Mouse (Mus musculus) lung, embryonic 16.5 days (tissue): Measurements from ENCODE around the gene Itga6. TPM values are rescaled to one million over a fixed set of nuclear protein-coding genes. Genes with fewer than 3 reads are reported as not detected.

ENCODE experiments used
- ATAC-seq: fragments of 200-750 bp; cut with Nextera tagmentation; 2 replicates; pipeline ENCODE4 v1.8.0; 2017; ENCODE audit warnings: low read depth, mild to moderate bottlenecking, moderate library complexity
- H3K27ac ChIP-seq: fragments of 300-500 bp; sonication (generic); 2 replicates; pipeline ENCODE4 v1.5.1; 2014; ENCODE audit warnings: mild to moderate bottlenecking, control low read depth, low read length
- H3K27me3 ChIP-seq: fragments of 300-500 bp; sonication (generic); 2 replicates; pipeline ENCODE4 v1.6.1; 2014; ENCODE audit warnings: low read depth, low read length, mixed read lengths; ENCODE audit not compliant: control insufficient read depth, insufficient read depth
- H3K36me3 ChIP-seq: fragments of 300-500 bp; sonication (generic); 2 replicates; pipeline ENCODE4 v1.6.1; 2014; ENCODE audit warnings: low read length; ENCODE audit not compliant: control insufficient read depth, insufficient read depth
- H3K4me1 ChIP-seq: fragments of 300-500 bp; sonication (generic); replicated peaks from 2 replicates; pipeline ENCODE4 v1.6.1; 2014; ENCODE audit warnings: low read length, mixed read lengths; ENCODE audit not compliant: control insufficient read depth, insufficient read depth
- H3K4me2 ChIP-seq: fragments of 300-500 bp; sonication (generic); 2 replicates; pipeline ENCODE4 v1.6.1; 2014; ENCODE audit warnings: low read depth, low read length, control low read depth
- H3K4me3 ChIP-seq: fragments of 300-500 bp; sonication (generic); 2 replicates; pipeline ENCODE4 v1.5.1; 2014; ENCODE audit warnings: mild to moderate bottlenecking, low read length, control low read depth
- H3K9ac ChIP-seq: fragments of 300-500 bp; sonication (generic); 2 replicates; pipeline ENCODE4 v1.6.1; 2014; ENCODE audit warnings: low read length, control low read depth
- H3K9me3 ChIP-seq: fragments of 300-500 bp; sonication (generic); 2 replicates; pipeline ENCODE4 v1.6.1; 2016; ENCODE audit warnings: low read length; ENCODE audit not compliant: control insufficient read depth
- WGBS: fragments of 180-500 bp; shearing (Covaris S2); extraction: QIAGEN DNeasy Blood & Tissue Kit; methylation state at CpG from one replicate; pipeline ENCODE4 v1.1.7; 2014; 5-methylcytosine and 5-hydroxymethylcytosine counted together
- polyA plus RNA-seq: library from polyadenylated mRNA; unstranded; fragments of >200 nt; fragmentation: Nextera tagmentation; extraction: Ambion mirVana; gene quantifications from 2 replicates; pipeline ENCODE4 v1.2.1, GENCODE M21; 2015

Itga6 gene
- polyA plus RNA-seq, 1 experiment from 2014 or later: 79.0 TPM

DNA sequence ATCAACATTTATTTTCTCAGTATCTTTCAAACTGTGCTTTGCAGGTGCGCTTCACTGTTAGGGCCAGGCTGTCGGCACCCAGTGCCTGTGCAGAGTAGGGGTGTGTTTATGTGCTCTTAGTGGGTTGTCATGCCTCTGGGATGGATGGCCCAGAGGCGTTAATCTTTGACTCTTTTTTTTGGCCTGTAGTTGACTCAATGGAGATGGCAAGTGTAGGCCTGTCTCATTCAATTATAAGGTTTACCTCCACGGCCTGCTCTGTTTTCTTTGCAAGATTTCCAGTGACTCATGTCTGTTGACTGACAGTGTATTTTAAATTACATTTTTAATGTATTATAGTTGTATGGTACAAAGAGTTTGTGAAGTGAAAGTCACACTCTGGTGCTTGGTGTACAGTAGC, 56.7 kb downstream of the Itga6 start:
- Histone ChIP-seq H3K4me1 (peaks cover 11% of the 10 kb centered on the region; the same call in 1 of the 2 replicates), H3K27me3 (no peaks in the 10 kb centered on the region), H3K27ac (no peak overlapping the region), H3K9ac (no peak overlapping the region), H3K4me2 (no peak overlapping the region), H3K9me3 (no peaks in the 10 kb centered on the region), H3K36me3 (no peaks in the 10 kb centered on the region), H3K4me3 (no peak overlapping the region)
- no peak for ATAC-seq
- 57% methylated on average over 4 of the region's 4 CpGs for WGBS

GRCm38 (mm10) chr2:71805120-71805519, 59.7 kb downstream of the Itga6 start:
- Histone ChIP-seq H3K4me2 (no peak overlapping the region), H3K4me3 (no peak overlapping the region), H3K27me3 (no peaks in the 10 kb centered on the region), H3K9ac (no peak overlapping the region), H3K27ac (no peak overlapping the region), H3K36me3 (no peaks in the 10 kb centered on the region), H3K9me3 (no peaks in the 10 kb centered on the region), H3K4me1 (peaks cover 22% of the 10 kb centered on the region; the same call in 1 of the 2 replicates)
- ATAC-seq: no peak
- 65% methylated on average over 7 of the region's 7 CpGs for WGBS

DNA sequence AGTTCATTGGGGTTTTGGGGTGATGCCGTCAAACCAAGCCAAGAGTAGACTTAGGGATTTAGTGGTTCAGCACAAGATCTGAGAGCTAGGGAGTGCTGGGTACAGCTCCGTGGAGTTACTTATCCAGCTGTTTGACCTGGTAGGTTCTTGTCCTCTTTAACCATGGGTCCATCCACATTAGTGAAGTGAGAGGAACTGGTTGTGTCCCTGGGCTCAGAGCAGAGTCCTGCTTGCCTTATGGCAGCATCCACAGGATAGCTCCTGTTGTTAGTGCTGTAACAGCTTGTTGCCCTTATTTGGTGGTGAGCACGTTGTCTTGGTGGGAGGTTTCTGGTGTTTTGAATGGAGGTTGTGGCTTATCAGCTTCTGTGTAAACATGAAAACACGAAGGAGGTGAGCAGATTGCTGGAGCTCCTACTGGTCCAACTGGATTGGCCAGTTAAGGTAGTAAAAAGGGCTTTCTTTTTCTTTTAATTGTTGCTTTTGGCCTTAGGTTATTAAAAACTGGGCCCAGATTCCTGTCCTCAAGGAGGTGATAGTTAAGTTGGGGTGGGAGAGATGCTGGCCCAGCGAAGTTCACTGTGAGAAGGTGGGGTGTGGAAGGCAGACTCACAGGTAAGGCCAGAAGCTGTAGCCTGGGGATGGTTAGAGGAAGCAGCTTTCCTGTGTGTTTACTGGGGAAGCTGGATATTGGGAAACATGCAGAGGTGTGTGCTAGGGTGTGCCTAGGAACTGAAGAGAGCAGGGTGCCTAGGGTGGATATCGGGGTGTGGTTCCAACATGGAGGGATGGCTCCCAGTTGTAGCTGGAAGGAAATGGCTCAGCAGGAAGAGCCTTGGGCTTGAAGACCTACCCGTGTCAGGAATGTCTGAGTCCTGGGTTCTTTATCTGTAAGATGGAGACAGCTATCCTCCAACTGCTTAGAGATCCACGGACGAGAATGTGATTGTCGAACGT, 60.5 kb downstream of the Itga6 start:
- Histone ChIP-seq H3K4me1 (peaks cover 22% of the 10 kb centered on the region), H3K36me3 (no peaks in the 10 kb centered on the region), H3K9me3 (no peaks in the 10 kb centered on the region), H3K27me3 (no peaks in the 10 kb centered on the region), H3K27ac (no peak overlapping the region), H3K4me3 (no peak overlapping the region), H3K4me2 (no peak overlapping the region), H3K9ac (no peak overlapping the region)
- 41% methylated on average over 11 of the region's 11 CpGs for WGBS
- no peak for ATAC-seq

GRCm38 (mm10) chr2:71809289-71809860, 64.0 kb downstream of the Itga6 start:
- ATAC-seq: no peak
- WGBS: 56% methylated on average over 10 of the region's 10 CpGs
- no peaks in the 10 kb centered on the region for H3K36me3 ChIP-seq
- peaks cover 47% of the 10 kb centered on the region for H3K4me1 ChIP-seq
- no peak overlapping the region for H3K9ac ChIP-seq
- no peak overlapping the region for H3K27ac ChIP-seq
- H3K4me2 ChIP-seq: no peak overlapping the region
- no peak overlapping the region for H3K4me3 ChIP-seq
- H3K9me3 ChIP-seq: no peaks in the 10 kb centered on the region
- H3K27me3 ChIP-seq: no peaks in the 10 kb centered on the region

DNA sequence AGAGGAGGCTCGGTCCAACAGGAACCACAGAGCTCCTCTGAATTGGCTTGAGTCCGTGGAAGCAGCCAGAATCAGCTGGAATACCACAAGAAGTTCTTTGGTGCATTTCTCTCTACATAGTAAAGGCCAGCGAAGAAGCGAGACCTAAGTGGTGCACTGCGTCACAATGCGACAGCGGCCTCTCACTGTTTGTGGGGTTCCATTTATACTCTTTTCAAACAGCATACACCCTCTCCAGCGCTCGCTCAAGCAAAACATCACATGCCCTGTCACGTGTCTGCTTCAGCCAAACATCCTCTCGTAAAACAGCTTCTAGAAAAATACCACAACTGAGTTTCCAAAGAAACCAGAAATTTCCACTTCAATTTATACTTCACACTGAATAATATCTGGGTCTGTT, 64.6 kb downstream of the Itga6 start:
- Histone ChIP-seq H3K27me3 (no peaks in the 10 kb centered on the region), H3K9me3 (no peaks in the 10 kb centered on the region), H3K27ac (no peak overlapping the region), H3K36me3 (no peaks in the 10 kb centered on the region), H3K9ac (no peak overlapping the region), H3K4me2 (no peak overlapping the region), H3K4me1 (peaks cover 53% of the 10 kb centered on the region), H3K4me3 (no peak overlapping the region)
- no peak for ATAC-seq
- WGBS: 89% methylated on average over 11 of the region's 11 CpGs

DNA sequence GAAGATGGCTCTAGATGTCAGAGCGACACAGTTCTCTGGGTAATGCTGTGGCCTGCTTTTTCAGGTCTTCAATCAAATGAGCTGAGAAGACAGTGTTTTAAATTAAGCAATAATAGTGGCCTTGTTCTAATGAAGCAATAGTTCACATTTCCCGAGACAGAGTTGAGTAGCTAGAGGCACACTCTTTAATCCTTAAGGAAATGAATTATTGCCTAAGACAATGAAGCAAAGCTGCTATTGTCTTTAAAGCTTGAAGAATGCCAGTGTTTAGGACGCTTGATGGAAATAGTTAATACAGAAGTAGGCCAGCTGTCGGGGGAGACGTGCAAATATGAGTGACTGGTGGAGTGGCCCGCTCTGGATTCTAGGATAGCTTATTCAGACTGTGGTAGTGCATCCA, 65.5 kb downstream of the Itga6 start:
- H3K36me3 ChIP-seq: no peaks in the 10 kb centered on the region
- H3K4me1 ChIP-seq: peaks cover 58% of the 10 kb centered on the region
- H3K4me2 ChIP-seq: no peak overlapping the region
- no peaks in the 10 kb centered on the region for H3K27me3 ChIP-seq
- H3K4me3 ChIP-seq: no peak overlapping the region
- no peak overlapping the region for H3K9ac ChIP-seq
- H3K27ac ChIP-seq: no peak overlapping the region
- 37% methylated on average over 6 of the region's 6 CpGs for WGBS
- ATAC-seq: no peak
- H3K9me3 ChIP-seq: no peaks in the 10 kb centered on the region

- Histone ChIP-seq H3K27me3 (no peaks in the 10 kb centered on the region), H3K4me1 (peaks cover 52% of the 10 kb centered on the region), H3K4me2 (peak overlapping the region; percentile 19; the same call in 1 of the 2 replicates), H3K9ac (peak overlapping the region; percentile 33; the same call in 1 of the 2 replicates), H3K36me3 (no peaks in the 10 kb centered on the region), H3K9me3 (no peaks in the 10 kb centered on the region), H3K27ac (peak overlapping the region; percentile 71), H3K4me3 (no peak overlapping the region)
- WGBS: 14% methylated on average over 12 of the region's 12 CpGs
- peak; percentile 78 for ATAC-seq
Observed at GRCm38 (mm10) chr2:71812221-71813021, 67.0 kb downstream of the Itga6 start.

DNA sequence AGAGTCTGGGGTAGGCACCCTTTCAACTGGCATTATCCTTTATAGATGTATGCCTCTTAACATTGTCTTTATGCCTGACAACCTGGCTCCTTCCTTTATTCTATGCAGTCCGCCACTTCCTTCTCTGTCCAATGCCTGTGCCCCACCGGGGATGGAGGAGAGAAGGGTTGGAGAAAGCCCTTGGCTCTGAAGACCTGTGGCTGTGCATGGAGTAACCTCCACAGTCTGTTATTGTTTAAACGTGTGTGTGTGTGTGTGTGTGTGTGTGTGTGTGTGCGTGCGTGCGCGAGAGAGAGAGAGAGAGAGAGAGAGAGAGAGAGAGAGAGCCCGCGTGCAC, 67.6 kb downstream of the Itga6 start:
- no peak overlapping the region for H3K9ac ChIP-seq
- no peak overlapping the region for H3K4me2 ChIP-seq
- no peaks in the 10 kb centered on the region for H3K36me3 ChIP-seq
- no peak overlapping the region for H3K4me3 ChIP-seq
- no peaks in the 10 kb centered on the region for H3K27me3 ChIP-seq
- H3K9me3 ChIP-seq: no peaks in the 10 kb centered on the region
- peaks cover 49% of the 10 kb centered on the region for H3K4me1 ChIP-seq
- H3K27ac ChIP-seq: no peak overlapping the region
- 0 out of 2 replicates have a peak, but pooled peaks have one; percentile 8 for ATAC-seq
- WGBS: 69% methylated on average over 6 of the region's 9 CpGs

DNA sequence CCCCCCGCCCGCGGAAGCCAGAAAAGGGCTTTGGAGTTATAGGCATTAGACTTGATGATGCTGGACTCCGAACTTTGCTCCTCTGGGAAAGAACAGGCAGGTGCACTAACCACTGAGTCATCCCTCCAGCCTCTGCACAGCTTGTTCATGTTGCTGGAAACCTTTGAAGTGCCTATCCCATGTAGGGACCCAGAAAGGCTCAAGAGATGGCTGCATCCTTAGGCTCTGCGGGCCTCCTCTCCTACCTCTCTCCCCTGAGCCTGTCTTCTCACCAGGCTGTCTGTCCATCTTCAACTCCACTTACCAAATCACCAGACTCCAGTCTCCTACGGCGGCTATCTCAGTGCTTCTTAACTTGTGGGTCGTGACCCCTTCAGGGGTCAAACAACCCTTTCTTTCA, 68.0 kb downstream of the Itga6 start:
- Histone ChIP-seq H3K36me3 (no peaks in the 10 kb centered on the region; the same call in 1 of the 2 replicates), H3K4me1 (peaks cover 47% of the 10 kb centered on the region), H3K4me2 (no peak overlapping the region), H3K9ac (no peak overlapping the region), H3K4me3 (no peak overlapping the region), H3K27ac (no peak overlapping the region), H3K27me3 (no peaks in the 10 kb centered on the region), H3K9me3 (no peaks in the 10 kb centered on the region)
- no peak for ATAC-seq
- 49% methylated on average over 5 of the region's 8 CpGs for WGBS
